Mouse (Mus musculus): ENCODE data around the gene Arhgef6.

Arhgef6 gene

DNA sequence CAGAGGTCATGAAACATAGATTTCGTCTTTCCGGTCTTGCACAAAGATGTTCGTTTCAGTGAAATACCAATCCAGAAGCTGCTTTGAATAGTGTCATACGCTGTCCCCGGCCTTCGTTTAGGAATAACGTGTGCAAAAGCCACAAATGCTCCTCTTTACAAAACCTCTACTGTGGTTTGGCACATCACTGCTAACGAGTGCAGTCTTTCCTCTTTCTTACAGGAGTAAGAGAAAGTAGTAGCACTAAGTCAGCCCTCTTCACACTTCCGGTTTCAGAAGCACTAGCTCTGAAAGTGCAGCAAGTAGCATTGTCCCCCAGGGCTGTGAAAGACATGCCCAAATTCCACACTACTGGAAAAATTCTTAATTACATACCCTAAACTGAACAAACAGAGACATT is 142.2 kb downstream of the Arhgef6 start:
- no peak for DNase-seq (ENCODE audit: low spot score)

DNA sequence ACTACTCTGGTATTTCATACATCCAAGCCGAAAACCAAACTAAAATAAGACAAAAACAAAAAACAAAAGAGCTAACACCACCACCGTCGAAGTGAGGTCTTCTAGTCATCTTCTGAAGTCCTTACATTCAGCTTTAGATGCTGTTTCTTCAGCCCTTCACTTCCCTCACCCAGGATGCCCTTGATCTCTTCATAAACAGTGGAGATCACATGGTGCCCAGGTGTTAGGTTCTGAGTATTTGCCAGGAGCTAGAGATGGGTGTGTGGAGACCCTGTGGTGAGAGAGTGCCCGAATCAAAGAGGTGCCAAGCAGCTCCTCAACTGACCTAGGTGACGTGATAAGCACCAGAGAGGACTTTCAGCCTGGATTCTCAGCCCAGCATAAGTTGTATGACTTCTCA is 149.2 kb downstream of the Arhgef6 start:
- DNase-seq (ENCODE audit: low spot score) = no peak

DNA sequence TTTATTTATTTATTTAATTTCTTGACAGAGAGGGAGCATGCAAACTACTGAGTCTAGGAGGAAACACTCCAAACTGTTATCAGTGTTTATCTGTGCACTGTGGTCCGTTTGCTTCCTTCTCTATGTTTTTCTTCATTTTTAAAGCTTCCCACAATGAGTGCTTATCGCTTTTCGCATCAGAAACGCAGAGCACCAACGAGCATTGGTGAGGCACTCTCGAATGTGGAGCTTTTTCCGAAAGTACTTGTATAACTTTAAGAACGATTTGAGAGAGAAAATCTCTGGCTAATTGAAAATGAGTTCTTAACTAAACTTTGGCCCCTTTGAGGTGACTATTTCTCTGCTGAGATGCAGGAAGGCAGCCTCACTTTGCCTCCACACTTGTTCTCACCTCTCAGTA is 151.2 kb downstream of the Arhgef6 start:
- DNase-seq (ENCODE audit: low spot score) = no peak

DNA sequence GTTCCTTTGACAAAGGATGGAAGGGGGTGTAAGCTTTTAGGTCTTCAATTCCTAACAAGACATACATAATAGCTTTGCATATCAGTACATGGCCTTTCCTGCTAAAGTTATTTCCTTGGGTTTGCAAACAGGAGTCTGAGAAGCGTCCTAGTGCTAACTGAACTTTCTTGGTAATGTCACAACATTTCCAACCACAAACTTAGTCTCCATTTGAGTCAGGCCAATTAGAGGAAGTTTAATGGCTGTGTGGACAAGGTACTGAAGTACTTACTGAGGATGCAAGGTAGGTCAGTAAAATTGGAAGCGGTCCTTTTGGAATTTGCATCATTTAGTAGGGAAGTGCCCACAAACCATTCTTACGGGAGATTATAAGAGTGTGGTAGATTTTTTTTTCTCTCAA is 155.2 kb downstream of the Arhgef6 start:
- DNase-seq (ENCODE audit: low spot score) = no peak

DNA sequence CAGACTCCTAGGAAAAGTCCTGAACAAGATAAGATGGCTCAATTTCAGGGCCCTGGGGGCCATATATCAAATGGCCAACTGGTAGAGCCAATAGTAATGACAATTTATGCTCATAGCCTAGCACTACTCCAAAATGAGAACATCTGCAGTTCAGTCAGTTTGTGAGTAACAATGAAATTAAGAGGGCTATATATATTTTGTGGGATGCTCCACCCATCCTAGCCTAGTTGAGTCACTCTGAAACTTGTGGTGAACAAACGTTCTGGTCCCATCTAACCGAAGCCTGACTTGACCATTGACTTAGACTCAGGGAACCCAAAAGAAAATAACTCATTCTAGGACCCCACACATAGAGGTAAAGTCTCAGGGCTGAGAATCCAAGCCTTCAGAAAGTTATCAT is 156.1 kb downstream of the Arhgef6 start:
- no peak for DNase-seq (ENCODE audit: low spot score)
